In genomic region chr1:127205501-127206019, GRCm38 (mm10) we compare ENCODE assay signal across 8 mouse cellular contexts. TPM values are rescaled to one million over a fixed set of nuclear protein-coding genes. Genes with fewer than 3 reads are reported as not detected.
DNase-seq lines count a peak whose midpoint lies in the region; ATAC-seq and TF ChIP-seq lines count a peak whose summit lies in the region.

No protein-coding gene starts in this region.

- in situ Hi-C loops in ES-E14 (cut with MboI; ENCODE audit: low sequenced_read_pairs in 2 of 2, unreplicated experiment in 2 of 2): no loop called here

- DNase-seq in heart, adult 11 months: no peak
- no peak for DNase-seq in ES-E14 (ENCODE audit: low read depth, low spot score)
- peak; percentile 43 for DNase-seq in induced T-regulatory cell, adult 2 months (ENCODE audit: low read depth)
- no peak for DNase-seq in ovary, postnatal 14 days (ENCODE audit: low spot score)

- no peaks in the 10 kb centered on the region for H3K9me3 ChIP-seq in heart, embryonic 13.5 days
- no peaks in the 10 kb centered on the region for H3K9me3 ChIP-seq in ES-E14 (ENCODE audit: control insufficient read depth, insufficient read depth, low read depth, low read length)
- H3K9me3 ChIP-seq in embryonic facial prominence, embryonic 12.5 days: no peaks in the 10 kb centered on the region

- peak overlapping the region; percentile 84 for H3K4me3 ChIP-seq in heart, embryonic 13.5 days
- H3K4me3 ChIP-seq in ES-E14 (ENCODE audit: insufficient read depth in 1 of 2, low read depth in 1 of 2, low read length in 2 of 2, poor library complexity in 1 of 2, severe bottlenecking in 1 of 2) (peak overlapping the region; percentile 85 to 86), macrophage (ENCODE audit: inconsistent target) (peak overlapping the region; percentile 97)
- peak overlapping the region; percentile 90 for H3K4me3 ChIP-seq in embryonic facial prominence, embryonic 12.5 days
- H3K4me3 ChIP-seq in small intestine, adult 2 months (ENCODE audit: low read depth, low read length): peak overlapping the region; percentile 74

- peak overlapping the region; percentile 89 for H3K9ac ChIP-seq in heart, embryonic 13.5 days
- peak overlapping the region; percentile 89 for H3K9ac ChIP-seq in ES-E14 (ENCODE audit: insufficient read depth, low read depth, low read length, poor library complexity, severe bottlenecking)
- H3K9ac ChIP-seq in embryonic facial prominence, embryonic 12.5 days: peak overlapping the region; percentile 75

- no peaks in the 10 kb centered on the region for H3K27me3 ChIP-seq in heart, embryonic 13.5 days (replicated peaks)
- no peaks in the 10 kb centered on the region for H3K27me3 ChIP-seq in embryonic facial prominence, embryonic 12.5 days
- H3K27me3 ChIP-seq in small intestine, adult 2 months (ENCODE audit: control insufficient read depth, insufficient read depth, low read length): no peaks in the 10 kb centered on the region

- ATAC-seq in heart, embryonic 13.5 days (ENCODE audit: extremely low read depth, insufficient number of reproducible peaks, low FRiP score, low TSS enrichment): no peak
- peak; percentile 47; the same call in 1 of the 2 replicates for ATAC-seq in embryonic facial prominence, embryonic 12.5 days (ENCODE audit: insufficient number of reproducible peaks, insufficient read depth, low FRiP score, low TSS enrichment)

- H3K27ac ChIP-seq in heart, embryonic 13.5 days (replicated peaks): peak overlapping the region; percentile 91
- peak overlapping the region; percentile 90; the same call in 1 of the 2 replicates for H3K27ac ChIP-seq in ES-E14 (ENCODE audit: insufficient read depth, low read depth, low read length, poor library complexity, severe bottlenecking)
- H3K27ac ChIP-seq in embryonic facial prominence, embryonic 12.5 days: peak overlapping the region; percentile 95
- H3K27ac ChIP-seq in macrophage: peak overlapping the region; percentile 78
- H3K27ac ChIP-seq in small intestine, adult 2 months (ENCODE audit: insufficient read depth, low read depth, low read length): peak overlapping the region; percentile 97

- TF ChIP-seq CTCF in small intestine, adult 2 months (IDR thresholded peaks at IDR 0.05; ENCODE audit: extremely low read depth, insufficient read length, insufficient replicate concordance, low read depth, low read length): no peak

- H3K36me3 ChIP-seq in heart, embryonic 13.5 days: no peaks in the 10 kb centered on the region
- H3K36me3 ChIP-seq in ES-E14 (ENCODE audit: control insufficient read depth, insufficient read depth, low read length, poor library complexity, severe bottlenecking) (no peaks in the 10 kb centered on the region), macrophage (ENCODE audit: inconsistent target) (no peaks in the 10 kb centered on the region)
- no peaks in the 10 kb centered on the region for H3K36me3 ChIP-seq in embryonic facial prominence, embryonic 12.5 days
- H3K36me3 ChIP-seq in small intestine, adult 2 months (ENCODE audit: control insufficient read depth, insufficient read depth, low read length): no peaks in the 10 kb centered on the region

- WGBS in heart, embryonic 13.5 days: under 1% methylated on average over 24 of the region's 24 CpGs
- under 1% methylated on average over 24 of the region's 24 CpGs for whole genome bisulfite sequencing in embryonic facial prominence, embryonic 12.5 days
- 0% methylated on average over 24 of the region's 24 CpGs for WGBS in macrophage (ENCODE audit: missing documents)
- under 1% methylated on average over 24 of the region's 24 CpGs for WGBS in small intestine, adult 2 months

- peaks cover 55% of the 10 kb centered on the region for H3K79me2 ChIP-seq in macrophage (ENCODE audit: inconsistent target)

- H3K4me2 ChIP-seq in heart, embryonic 13.5 days: peak overlapping the region; percentile 98
- H3K4me2 ChIP-seq in embryonic facial prominence, embryonic 12.5 days (replicated peaks): peak overlapping the region; percentile 92

- peaks cover 20% of the 10 kb centered on the region for H3K4me1 ChIP-seq in heart, embryonic 13.5 days
- H3K4me1 ChIP-seq in ES-E14 (ENCODE audit: control insufficient read depth in 2 of 2, insufficient read depth in 2 of 2, low read length in 2 of 2, poor library complexity in 1 of 2): peaks cover 2 to 3% of the 10 kb centered on the region in 2 experiments; a peak in 3 of 4 replicates
- peaks cover 26% of the 10 kb centered on the region; the same call in 1 of the 2 replicates for H3K4me1 ChIP-seq in embryonic facial prominence, embryonic 12.5 days
- peaks cover 19% of the 10 kb centered on the region; the same call in 1 of the 2 replicates for H3K4me1 ChIP-seq in small intestine, adult 2 months (ENCODE audit: control insufficient read depth, insufficient read depth, insufficient read length, low read length)

- TF ChIP-seq POLR2A in small intestine, adult 2 months (IDR thresholded peaks at IDR 0.05; ENCODE audit: low read depth, low read length): no peak

TF ChIP-seq in ES-E14, 5 proteins besides CTCF, POLR2A, EP300 and RAD21:
- no peak for TF ChIP-seq HCFC1 (IDR thresholded peaks at IDR 0.05; ENCODE audit: borderline replicate concordance, insufficient read depth, low read length)
- no peak for TF ChIP-seq MAFK (IDR thresholded peaks at IDR 0.05; ENCODE audit: insufficient read depth, low read depth, low read length)
- TF ChIP-seq ZNF384 (IDR thresholded peaks at IDR 0.05; ENCODE audit: low read depth, low read length): no peak
- TF ChIP-seq CHD2 (IDR thresholded peaks at IDR 0.05; ENCODE audit: low read depth, low read length): no peak
- TF ChIP-seq ZC3H11A (IDR thresholded peaks at IDR 0.05; ENCODE audit: borderline replicate concordance, low read depth, low read length): no peak

RNA-seq across cellular contexts. Expression of gene Mgat5, which starts 0.7 kb away (rescaled TPM):
- polyA plus RNA-seq in heart, embryonic 13.5 days (2015; fragmentation: Nextera tagmentation; extraction: Ambion mirVana): 3.3 and 3.4 TPM in 2 replicates
- total RNA-seq in ES-E14 (2012; rRNA removed): 11.0 and 13.1 TPM in 2 replicates
- polyA plus RNA-seq in embryonic facial prominence, embryonic 12.5 days (2016; fragmentation: Nextera tagmentation; extraction: Ambion mirVana): 6.2 and 6.5 TPM in 2 replicates
- total RNA-seq in macrophage (2018; cell fraction: chromatin; rRNA removed): 100 to 1,000 TPM in 18 of 26 experiments, 10 to 100 TPM in 8; 20.4 to 211 (median 116) TPM
- total RNA-seq in macrophage (2018; cell fraction: cytosol; rRNA removed): 10 to 100 TPM; 23.6 to 59.8 (median 37.0) TPM
- 100 to 1,000 TPM in 3 of 26 experiments, 10 to 100 TPM in 23; 30.1 to 157 (median 70.9) TPM for total RNA-seq in macrophage (2018; cell fraction: nucleus; rRNA removed)
- 23.8 to 56.9 TPM (median 29.7 TPM) in 3 replicates for polyA plus RNA-seq in macrophage (2018)
- 6.0 and 11.4 TPM in 2 replicates for polyA plus RNA-seq in small intestine, adult 2 months (2012; rRNA removed)
